Mouse (Mus musculus) adrenal gland, adult 2 months (tissue): ENCODE measurements around the gene Sergef. TPM values are rescaled to one million over a fixed set of nuclear protein-coding genes. Genes with fewer than 3 reads are reported as not detected.

Experiments used
- DNase-seq: peaks from one replicate; pipeline ENCODE4 v3.0.0; 2021
- polyA plus RNA-seq: library from polyadenylated mRNA; depleted of rRNA; stranded (reverse); fragments of >200 nt; gene quantifications from 2 replicates; pipeline ENCODE4 v1.2.3, GENCODE M21; 2012
- total RNA-seq, 2 experiments: library from RNA; stranded (reverse); gene quantifications; 2 replicates each; pipeline ENCODE4 v1.2.3; 2021

Sergef gene
- total and polyA plus RNA-seq, 3 experiments: 17.4 to 28.4 (median 18.4) TPM

DNA sequence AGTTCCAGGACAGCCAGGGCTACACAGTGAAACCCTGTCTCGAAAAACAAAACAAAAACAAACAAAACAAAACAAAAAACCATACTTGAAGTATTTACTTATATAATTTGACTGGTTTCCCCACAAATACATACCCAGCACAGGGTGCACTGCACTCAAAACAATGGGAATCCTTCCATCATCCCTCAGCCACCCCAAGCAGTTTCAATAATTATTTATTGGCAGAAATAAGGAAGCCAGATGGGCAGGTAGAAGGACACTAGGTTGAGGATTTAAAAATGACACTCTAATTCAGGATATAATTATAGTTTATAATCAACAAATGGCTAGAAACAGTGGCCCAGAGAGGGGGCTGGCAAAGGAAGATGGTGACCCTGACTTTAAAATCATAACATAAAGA lies 99.0 kb downstream of the Sergef start:
- no peak for DNase-seq

DNA sequence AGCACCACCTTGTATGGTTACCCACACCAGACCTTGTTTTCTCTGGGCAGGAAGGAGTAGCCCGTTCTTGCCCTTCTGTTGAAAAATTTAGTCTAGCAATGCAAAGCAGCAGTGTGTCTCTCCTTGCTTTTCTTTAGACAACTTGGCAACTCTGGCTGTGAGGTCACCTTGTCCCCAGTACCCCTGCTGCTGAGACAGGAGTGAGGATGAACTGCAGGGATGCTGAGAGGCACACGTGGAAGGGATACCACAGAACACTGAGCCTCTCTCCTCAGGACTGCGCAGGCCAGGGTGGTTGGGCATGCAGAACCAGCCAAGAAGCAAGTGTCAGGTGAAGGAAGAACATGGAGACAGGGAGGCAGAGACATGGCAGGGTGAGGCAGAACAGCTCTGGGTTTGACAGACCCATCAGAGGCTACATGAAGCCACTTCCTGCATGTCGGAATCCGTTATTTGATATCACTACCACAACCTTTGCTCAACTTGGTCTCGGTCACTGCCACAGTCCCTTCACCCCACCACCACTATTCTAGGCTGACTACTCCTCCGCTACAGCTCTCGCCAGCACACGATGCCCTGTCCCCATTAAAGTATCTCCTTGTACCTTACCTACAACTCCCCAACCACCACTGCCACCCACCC lies 103.0 kb downstream of the Sergef start:
- DNase-seq: no peak

DNA sequence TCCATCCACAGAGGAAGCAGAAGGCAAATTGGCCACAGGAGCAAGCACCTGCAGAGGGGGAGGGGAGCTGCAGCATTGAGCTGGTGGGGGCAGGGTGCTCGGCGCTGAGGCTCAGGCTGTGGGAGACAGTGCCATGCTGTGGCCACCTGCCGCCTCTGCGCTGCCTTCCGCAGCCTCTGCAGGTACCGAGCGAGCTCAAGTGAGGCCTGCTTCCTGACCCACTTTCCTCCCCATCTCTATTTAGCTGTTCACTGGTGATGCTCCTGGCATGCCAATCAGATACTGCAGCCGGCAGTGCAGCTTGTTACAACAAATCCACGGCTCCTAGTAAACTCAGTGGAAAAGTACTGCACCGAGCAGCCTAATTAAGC lies 104.2 kb downstream of the Sergef start:
- peak; percentile 42 for DNase-seq

DNA sequence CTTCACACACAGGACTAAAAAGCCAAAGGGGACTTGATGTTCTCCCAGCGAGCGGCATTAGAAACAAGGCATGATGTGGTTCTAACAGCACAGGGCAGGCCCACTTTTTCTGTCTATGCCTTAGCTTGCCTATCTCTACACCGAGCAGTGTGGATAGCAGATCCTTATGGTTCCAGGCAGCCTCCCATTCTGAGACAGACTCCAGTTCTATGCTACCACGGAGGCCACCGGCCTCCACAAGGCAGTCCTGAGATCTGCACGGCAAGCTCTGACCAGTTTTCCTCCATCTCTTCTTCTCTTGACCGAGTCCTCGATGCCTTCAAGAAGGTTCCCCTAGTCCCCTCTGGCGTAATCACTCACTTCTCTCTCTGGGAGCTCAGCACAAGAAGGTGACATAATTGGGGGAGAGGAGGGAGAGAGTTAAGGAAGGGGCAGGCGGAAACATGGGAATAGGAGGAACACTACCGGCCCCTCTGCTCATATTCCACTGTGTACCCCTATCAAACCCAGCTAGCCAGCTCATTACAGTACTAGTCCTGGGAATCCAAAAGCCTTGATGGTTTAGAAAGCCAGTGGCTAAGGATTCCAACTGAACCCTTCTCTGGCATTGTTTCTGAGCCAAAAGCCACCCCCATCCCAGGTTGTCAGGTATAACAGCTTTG lies 104.7 kb downstream of the Sergef start:
- DNase-seq: no peak

DNA sequence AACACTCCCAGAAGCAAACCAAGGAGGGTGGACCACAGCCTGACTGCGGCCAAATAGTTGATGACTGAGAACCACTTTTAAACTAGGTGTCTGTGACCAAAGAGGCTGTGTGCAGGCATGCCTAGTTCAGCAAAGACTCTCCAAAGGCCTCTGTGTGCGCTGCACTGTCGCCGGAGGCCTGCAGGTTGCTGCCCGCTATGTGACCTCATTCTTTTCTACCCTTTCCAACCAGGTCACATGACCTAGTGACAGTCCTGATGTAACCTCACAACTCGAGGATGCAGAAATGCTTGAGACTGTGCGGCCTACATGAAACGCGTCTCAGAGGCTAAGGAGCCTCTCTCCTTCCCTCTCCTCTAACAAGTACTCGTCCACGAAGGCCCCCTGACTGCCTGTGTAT lies 106.1 kb downstream of the Sergef start:
- no peak for DNase-seq

DNA sequence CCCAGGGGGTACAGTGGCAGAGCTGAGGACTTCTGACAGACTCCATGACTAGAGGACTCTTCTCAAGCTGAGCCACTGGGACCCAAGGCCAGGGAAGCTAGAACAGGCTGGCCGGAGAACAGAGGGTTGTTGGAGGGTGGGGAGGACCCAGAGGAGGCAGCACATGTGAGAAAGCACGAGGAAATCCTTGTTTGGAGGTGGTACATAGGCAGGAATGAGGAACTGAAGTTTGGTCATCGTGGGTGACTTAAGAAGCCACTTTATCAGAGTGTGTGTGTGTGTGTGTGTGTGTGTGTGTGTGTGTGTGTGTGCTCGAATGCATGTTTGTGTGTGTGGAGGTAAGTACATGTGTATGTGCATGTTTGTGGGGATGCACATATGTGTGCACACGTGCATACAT lies 108.3 kb downstream of the Sergef start:
- DNase-seq: no peak

DNA sequence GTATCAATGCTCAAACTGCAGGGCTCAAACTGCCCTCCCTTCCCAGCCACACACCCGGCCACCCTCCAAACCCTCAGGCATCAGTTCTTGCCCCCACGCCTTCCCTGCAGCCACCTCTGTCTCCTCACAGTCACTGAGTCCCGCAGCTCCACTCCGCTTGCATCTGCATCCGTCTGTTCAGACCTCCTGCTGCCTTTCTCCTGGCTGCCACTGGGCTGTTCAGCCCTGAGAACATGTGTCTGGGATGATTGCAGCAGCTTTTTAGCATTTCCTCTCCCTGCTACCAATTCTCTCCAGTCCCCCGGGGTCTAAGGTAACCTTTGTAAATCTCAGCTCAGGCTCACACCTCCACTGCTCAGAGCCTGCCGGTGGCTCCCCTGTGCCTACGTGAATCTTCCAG lies 109.7 kb downstream of the Sergef start:
- DNase-seq: no peak

DNA sequence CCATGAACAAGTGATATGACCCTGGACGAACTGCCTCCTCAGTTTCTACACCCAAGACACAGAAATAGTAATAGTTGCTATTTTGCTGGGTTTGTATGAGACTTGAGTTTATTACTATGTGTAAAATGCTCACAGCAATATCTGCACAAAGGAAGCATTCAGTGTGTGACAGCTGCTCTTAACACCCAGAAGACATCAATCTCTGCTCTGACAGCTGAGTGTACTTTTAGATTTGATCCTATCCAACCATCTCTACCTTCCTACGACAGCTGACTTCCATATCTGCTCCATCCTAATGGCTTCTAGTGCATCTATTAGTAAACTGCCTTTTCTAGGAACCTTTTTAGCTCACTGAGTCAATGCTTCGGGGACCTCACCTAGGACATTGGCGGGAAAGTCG lies 110.3 kb downstream of the Sergef start:
- no peak for DNase-seq

DNA sequence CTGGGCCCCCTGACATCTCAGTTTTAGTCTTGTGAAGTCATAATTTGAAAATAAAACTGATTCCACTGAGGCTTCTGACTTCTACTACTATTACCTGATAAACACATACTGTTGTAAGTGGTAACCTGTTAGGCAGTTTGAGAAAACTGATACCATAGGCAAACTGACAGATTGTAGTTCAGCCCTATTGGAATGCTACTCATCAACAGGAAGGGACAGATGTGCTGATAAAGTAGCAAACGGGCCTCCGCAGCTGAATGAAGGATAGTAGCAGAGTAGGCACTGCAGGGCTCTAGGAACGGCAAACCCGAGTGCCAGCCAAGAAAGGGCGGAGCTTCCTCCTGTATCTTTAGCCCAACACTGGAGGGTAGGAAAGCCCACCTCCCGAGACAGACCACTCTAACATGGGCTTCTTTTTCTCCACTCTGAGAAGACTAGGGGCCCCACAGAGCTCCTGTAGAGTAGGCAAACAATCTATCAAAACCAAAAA lies 112.9 kb downstream of the Sergef start:
- no peak for DNase-seq

DNA sequence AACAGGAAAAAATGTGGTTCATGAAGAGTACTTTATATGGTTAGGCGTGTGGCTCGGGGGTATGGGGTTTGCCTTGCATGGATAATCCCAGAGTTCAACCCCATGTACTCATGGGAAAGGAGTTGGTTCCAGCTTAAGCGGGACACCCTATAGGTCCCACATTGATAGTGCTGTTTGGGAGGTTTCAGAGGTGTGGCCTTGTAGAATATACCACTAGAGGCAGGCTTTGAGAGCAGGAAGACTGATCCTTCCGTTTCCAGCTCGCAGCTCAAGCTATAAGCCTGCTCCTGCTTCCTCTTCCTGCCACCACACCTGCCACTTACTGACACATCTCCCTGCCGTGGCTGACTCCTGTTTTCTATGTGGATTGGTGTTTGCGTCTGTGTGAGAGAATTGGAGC lies 116.4 kb downstream of the Sergef start:
- no peak for DNase-seq

DNA sequence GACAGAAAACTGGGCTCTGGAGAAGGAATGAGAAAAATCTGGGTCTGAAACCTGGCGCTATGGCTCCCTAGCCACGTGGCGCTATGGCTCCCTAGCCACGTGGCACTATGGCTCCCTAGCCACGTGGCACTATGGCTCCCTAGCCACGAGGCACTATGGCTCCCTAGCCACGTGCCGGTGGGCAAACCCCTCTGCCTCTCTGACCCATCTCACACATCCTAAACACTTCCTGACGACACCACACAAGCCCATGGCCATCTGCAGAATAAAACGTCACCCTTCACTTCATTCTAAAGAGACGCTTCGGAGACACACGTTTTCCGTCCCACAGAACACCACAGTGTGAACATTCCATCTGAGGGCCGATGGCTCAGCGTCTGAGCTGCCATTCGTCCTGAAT lies 117.8 kb downstream of the Sergef start:
- no peak for DNase-seq

DNA sequence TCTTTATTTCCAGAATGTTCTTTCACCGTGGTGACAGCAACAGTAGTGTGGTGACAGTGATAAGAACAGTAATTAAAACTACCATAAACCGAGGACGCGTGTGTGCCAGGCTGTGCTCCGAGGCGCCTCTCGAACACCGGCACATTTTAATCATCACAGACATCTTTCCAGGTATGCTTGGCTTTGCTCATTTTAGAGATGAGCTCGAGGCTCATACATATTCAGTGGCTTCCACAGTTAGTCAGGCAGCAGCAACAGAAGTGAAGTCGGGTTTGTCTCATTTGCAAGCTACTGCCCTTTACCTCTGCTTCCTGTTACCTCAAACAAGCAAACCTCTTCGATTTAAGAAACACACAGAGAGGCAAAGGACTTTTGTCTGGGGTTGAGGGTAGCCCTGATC lies 120.5 kb downstream of the Sergef start:
- no peak for DNase-seq

DNA sequence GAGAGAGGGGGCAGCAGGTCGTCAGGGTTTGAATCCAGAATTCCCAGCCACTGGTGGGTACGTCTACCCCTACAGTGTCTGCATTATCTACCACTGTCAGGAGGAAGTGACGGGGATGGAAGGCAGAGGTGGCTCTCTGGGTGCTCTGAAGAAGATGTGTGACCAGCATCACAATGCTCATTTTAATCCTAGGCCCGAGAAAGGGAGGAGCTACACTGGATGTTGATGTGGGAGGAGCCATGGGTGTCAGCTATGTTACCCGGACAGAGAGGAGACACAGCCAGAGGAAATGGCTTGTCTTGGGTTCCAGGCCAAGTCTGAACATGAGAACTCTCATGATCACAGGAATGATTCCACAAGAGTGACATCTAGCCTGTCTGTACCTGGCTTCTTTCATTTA lies 122.4 kb downstream of the Sergef start:
- DNase-seq: no peak

DNA sequence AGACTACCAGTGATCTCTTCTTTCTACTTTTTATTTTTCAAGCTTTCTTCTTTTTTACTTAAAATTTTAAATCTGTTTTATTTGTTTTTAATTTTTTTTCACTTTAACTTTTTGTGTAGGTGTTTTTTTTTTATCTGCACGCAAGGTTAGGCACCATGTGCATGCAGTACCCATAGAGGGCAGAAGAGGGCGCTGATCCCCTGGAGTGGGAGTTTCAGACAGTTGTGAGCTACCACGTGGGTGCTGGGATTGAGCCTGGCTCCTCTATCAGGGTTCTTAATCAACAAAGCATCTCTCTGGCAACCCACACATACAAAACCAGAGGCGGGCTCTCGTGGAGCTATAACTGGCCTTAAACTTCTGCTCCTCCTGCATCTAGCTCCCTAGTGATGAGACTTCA lies 123.6 kb downstream of the Sergef start:
- no peak for DNase-seq

DNA sequence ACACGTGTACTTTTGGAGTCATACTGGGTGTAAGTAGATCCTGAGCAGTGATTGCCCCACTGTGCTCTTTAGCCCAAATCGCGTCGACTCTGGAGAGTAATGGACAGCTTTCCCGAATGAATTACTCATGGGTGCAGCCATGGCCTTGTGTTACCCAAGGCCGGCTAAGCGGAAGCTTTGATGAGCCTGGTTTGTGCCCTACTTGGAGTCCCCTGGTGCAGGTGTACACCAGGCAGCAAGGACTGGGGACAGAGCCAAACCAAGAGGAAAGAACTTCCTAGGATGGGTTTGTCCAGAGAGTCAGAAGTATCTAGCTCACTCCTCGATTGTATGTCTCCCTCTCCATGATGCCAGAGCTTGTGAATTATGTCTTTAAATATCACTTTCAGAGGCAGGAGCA lies 124.6 kb downstream of the Sergef start:
- DNase-seq: peak; percentile 71

DNA sequence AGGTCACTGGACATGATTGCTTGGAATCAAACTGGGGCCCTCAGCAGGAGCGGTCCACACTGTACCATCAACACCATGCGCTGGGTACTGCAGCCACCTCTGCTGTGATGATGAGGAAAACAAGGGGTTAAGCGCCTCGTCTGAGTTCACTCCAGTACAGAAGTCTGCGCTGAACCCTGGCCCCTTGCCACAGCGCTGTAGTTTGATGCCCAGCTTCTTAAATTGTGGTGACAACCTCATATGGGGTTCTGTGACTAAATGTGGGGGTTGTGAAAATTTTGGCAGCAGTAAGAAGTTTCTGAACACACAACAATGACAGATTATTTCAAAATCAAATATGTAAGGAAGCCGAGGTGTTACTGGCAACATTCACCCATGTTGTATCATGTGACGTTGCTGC lies 126.0 kb downstream of the Sergef start:
- DNase-seq: no peak

DNA sequence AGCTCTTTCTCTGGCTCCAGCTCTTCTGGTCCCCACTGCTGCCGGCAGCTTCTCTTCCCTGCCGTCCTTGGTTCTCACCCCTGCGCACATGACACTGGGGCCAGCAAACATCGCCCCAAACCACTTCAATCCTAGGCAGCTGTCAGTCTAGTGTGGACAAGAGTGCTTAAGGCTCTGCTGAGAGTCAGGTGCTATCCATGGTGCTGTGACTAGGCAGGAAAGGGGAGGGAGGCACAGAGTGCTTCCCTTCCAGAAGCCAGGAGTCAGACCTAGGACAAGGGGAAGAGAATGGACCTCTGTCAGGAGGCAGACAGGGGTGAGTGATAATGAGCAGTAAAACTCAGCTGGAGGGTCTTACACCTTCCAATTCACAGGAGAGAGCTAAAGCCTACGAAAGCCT lies 126.8 kb downstream of the Sergef start:
- DNase-seq: no peak

DNA sequence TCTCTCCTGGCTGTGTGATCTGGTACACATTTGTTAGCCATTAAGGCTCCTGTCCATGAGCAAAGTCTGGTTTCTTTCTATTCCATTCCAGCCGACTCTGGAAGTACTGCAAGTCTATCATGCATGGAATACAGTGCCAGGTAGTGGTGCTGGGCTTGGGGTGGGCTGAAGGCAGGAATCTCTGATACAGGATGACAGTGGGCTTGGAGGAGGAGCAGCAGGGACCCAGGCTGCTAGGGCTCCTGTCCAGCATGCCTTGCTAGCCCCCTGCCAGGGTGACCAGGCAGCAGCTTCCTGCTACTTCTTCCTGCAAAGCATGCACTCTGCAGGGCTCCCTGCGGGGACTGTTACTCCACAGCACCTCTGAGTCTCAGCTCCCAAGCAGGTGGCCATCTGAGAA lies 128.8 kb downstream of the Sergef start:
- no peak for DNase-seq

DNA sequence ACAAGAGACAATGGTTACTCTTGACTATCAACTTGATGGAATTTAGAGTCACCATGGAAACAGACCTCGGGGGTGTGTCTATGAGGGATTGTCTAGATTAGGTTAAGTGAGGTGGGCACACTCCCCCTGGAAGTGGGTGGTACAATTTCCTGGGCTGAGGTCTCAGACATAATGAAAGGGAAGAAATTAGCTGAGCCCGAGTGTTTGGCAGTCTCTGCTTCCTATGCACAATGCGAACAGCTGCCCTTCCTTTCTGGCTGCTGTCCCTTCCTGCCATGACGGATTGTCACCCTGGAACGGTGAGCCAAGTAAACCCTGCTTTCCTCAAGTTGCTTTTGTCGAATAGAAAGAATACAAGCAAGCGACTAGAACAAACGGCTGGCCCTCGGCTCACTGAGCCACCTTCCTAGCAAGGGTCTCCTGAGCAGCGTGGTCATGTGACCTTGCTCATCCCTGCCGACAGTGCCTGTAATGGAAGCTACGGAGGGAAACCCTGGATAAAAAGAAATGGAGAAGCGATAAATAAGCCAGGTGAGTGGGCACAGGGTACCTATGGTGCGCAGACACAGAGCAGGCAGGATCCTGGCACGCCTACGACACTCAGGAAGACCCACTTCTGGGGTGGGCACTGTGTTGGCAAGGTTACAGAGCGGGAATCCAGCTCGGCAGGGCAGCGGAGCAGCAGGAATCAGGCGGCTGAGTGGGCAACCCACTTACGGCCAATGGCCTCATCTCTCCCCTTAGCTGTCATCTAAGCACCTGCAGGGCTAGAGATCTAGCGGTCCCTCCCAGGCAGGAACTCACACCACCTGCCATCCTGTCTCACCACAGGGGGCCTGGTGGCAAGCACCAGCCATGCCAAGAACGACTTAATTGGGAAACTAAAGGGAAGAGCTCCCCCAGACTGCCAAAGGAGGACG lies 130.0 kb downstream of the Sergef start:
- DNase-seq: peak; percentile 14

DNA sequence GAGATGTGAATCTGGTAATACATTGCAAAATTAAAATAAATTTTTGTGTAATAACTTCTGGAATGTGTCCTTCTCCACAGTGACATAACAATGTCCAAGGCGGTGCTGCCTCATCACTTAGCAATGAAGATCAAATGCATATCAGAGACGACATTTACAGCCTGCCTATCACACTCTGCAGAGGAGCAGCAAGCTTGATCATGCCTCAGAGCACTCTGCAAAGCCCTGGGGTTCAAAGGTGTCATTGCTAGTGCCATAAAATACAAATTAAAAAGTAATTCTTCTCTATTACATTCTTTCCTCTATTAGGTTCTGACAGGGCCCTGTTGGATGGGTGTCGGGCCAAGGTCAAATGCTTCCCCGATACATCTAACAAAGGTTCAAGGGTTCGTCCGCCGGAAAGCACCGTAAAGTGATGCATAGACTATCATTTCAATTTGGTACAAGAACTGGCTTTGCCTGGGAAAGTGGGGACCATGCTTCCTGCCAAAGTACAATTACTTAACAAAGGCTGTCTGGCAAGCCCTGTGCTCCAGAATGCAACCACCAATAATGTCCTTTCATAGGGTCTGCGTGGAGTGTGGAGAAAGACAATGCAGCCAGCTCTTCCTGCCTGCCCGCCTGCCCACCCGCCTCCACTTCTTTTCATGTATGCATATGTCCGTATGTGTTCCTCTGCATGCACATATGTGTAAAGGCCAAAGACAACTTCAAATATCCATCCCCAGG lies 130.9 kb downstream of the Sergef start:
- peak; percentile 23 for DNase-seq

DNA sequence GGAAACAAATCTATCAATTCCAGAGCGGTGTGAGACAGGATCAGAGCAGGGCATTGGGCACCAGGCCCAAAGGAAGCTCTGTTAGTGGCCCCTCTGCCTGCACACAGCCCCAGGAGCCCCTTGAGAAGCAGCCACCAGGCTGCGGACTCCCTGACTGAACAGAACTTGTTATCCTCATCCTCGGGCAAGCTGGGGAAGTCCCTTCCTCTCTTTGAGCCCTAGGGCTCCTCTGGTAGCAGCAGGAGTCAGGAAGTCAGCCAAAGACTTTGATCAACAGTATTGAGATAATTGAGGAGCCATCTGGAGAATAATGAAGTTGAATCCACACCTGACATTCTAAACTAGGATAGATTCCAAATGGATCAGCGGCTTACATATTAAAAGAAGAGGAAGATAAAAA lies 135.4 kb downstream of the Sergef start:
- no peak for DNase-seq

DNA sequence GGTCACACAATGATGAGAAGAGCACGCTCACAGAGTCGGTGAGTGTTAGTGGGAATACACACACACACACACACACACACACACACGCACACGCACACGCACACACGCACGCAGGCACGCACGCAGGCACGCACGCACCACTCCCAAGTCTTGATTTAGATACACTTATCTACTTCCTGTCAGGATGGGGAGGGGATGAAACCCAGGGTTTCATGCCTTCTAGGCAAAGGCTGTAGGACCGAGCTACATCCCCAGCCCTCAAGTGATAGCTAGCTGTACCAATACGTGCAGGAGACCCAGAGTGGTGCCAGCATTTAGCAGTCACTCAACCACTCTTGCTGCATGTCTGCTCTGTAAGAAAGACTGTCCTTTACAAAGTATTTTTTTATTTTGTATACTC lies 137.0 kb downstream of the Sergef start:
- no peak for DNase-seq
